Mouse (Mus musculus) MEL (cell line): ENCODE measurements around the gene Eid3. TPM values are rescaled to one million over a fixed set of nuclear protein-coding genes. Genes with fewer than 3 reads are reported as not detected.
A peak's percentile ranks its signal among the peaks of the same experiment; 100 is the strongest.

Source experiments
- DNase-seq: peaks from one replicate; pipeline ENCODE4 v3.0.0; 2011; ENCODE audit warnings: low read depth, low spot score
- H3K27ac ChIP-seq: 2 replicates; pipeline ENCODE4 v1.5.1; 2012; ENCODE audit warnings: low read depth, mild to moderate bottlenecking, control low read depth, low read length, moderate library complexity; ENCODE audit not compliant: control insufficient read depth
- H3K27me3 ChIP-seq, 2 experiments: fragments of 150-350 bp in 1 of 2; sonication (generic) in 1 of 2; 2 replicates each; pipeline ENCODE4 v1.6.1; 2012; ENCODE audit warnings: low read length in 2 of 2, mild to moderate bottlenecking in 2 of 2, improper control_type of control experiment in 1 of 2, moderate library complexity in 1 of 2; ENCODE audit not compliant: insufficient read depth in 2 of 2, control insufficient read depth in 1 of 2
- H3K36me3 ChIP-seq, 2 experiments: 2 replicates each; pipeline ENCODE4 v1.6.1; 2012 to 2014; ENCODE audit warnings: low read length in 2 of 2, improper control_type of control experiment in 1 of 2, inconsistent platforms in 1 of 2, mild to moderate bottlenecking in 1 of 2; ENCODE audit not compliant: insufficient read depth in 2 of 2, control insufficient read depth in 1 of 2
- H3K4me1 ChIP-seq, 2 experiments: fragments of 150-350 bp in 1 of 2; sonication (generic) in 1 of 2; 2 replicates each; pipeline ENCODE4 v1.6.1; 2012; ENCODE audit warnings: low read length in 2 of 2, improper control_type of control experiment in 1 of 2, mild to moderate bottlenecking in 1 of 2; ENCODE audit not compliant: insufficient read depth in 2 of 2, control insufficient read depth in 1 of 2
- H3K4me3 ChIP-seq, 2 experiments: fragments of 150-350 bp in 1 of 2; sonication (generic) in 1 of 2; 2 replicates each; pipeline ENCODE4 v1.5.1; 2012; ENCODE audit warnings: low read depth in 2 of 2, low read length in 2 of 2, mild to moderate bottlenecking in 2 of 2, moderate library complexity in 2 of 2, control low read depth in 1 of 2, improper control_type of control experiment in 1 of 2; ENCODE audit not compliant: control insufficient read depth in 1 of 2, insufficient read depth in 1 of 2
- H3K79me2 ChIP-seq: 2 replicates; pipeline ENCODE4 v1.6.1; 2012; ENCODE audit warnings: mild to moderate bottlenecking, low read length, moderate library complexity; ENCODE audit not compliant: control insufficient read depth, poor library complexity, insufficient read depth
- H3K9ac ChIP-seq: 2 replicates; pipeline ENCODE4 v1.6.1; 2012; ENCODE audit warnings: low read depth, mild to moderate bottlenecking, control low read depth, low read length, moderate library complexity; ENCODE audit not compliant: control insufficient read depth, poor library complexity, severe bottlenecking
- H3K9me3 ChIP-seq: fragments of 150-350 bp; sonication (generic); replicated peaks from 2 replicates; pipeline ENCODE4 v1.6.1; 2012; ENCODE audit warnings: mild to moderate bottlenecking, low read length, improper control_type of control experiment, moderate library complexity; ENCODE audit not compliant: insufficient read depth
- BHLHE40 ChIP-seq: IDR thresholded peaks from 2 replicates; pipeline ENCODE4 v1.6.1; 2012; ENCODE audit warnings: low read depth, mild to moderate bottlenecking, inconsistent platforms, low read length, improper control_type of control experiment, borderline replicate concordance
- JUND ChIP-seq: IDR thresholded peaks from 2 replicates; pipeline ENCODE4 v1.6.1; 2011; ENCODE audit warnings: low read depth, mild to moderate bottlenecking, improper control_type of control experiment, low read length
- MEF2A ChIP-seq: IDR thresholded peaks from 2 replicates; pipeline ENCODE4 v1.6.1; 2014; ENCODE audit warnings: low read depth, mild to moderate bottlenecking, inconsistent platforms, low read length, improper control_type of control experiment; ENCODE audit not compliant: poor library complexity, insufficient replicate concordance, severe bottlenecking; ENCODE audit errors: extremely low read depth
- NRF1 ChIP-seq: IDR thresholded peaks from 2 replicates; pipeline ENCODE4 v1.6.1; 2014; ENCODE audit warnings: low read depth, mild to moderate bottlenecking, inconsistent platforms, low read length, improper control_type of control experiment, moderate library complexity; ENCODE audit not compliant: poor library complexity, insufficient read depth, severe bottlenecking
- POLR2A ChIP-seq, 2 experiments: IDR thresholded peaks; 2 replicates each; pipeline ENCODE4 v1.6.1; 2011 to 2012; ENCODE audit warnings: low read length in 2 of 2, mild to moderate bottlenecking in 2 of 2, control low read depth in 1 of 2, improper control_type of control experiment in 1 of 2, low read depth in 1 of 2, moderate library complexity in 1 of 2; ENCODE audit not compliant: control insufficient read depth in 1 of 2, insufficient read depth in 1 of 2, poor library complexity in 1 of 2
- SMC3 ChIP-seq: IDR thresholded peaks from 2 replicates; pipeline ENCODE4 v1.6.1; 2011; ENCODE audit warnings: low read depth, low read length, improper control_type of control experiment
- TAL1 ChIP-seq: IDR thresholded peaks from 2 replicates; pipeline ENCODE4 v1.6.1; 2012; ENCODE audit warnings: mild to moderate bottlenecking, inconsistent platforms, low read length, moderate library complexity, mixed read lengths
- USF1 ChIP-seq: IDR thresholded peaks from 2 replicates; pipeline ENCODE4 v1.6.1; 2014; ENCODE audit warnings: low read depth, mild to moderate bottlenecking, inconsistent platforms, low read length, improper control_type of control experiment, moderate library complexity
- ZMIZ1 ChIP-seq: IDR thresholded peaks from 2 replicates; pipeline ENCODE4 v1.6.1; 2012; ENCODE audit warnings: low read depth, mild to moderate bottlenecking, inconsistent platforms, low read length, improper control_type of control experiment, moderate library complexity
- ZNF384 ChIP-seq: IDR thresholded peaks from 2 replicates; pipeline ENCODE4 v1.6.1; 2012; ENCODE audit warnings: low read depth, mild to moderate bottlenecking, inconsistent platforms, low read length, improper control_type of control experiment
- polyA plus RNA-seq, 2 experiments: library from polyadenylated mRNA; stranded (reverse) in 1 of 2; unstranded in 1 of 2; fragments of >175 nt in 1 of 2; fragments of >200 nt in 1 of 2; gene quantifications; 2 replicates each; pipeline versions ENCODE4 v1.2.1 to v1.2.4; 2012; ENCODE audit warnings: low replicate concordance in 2 of 2, low read depth in 1 of 2; ENCODE audit not compliant: insufficient read length in 2 of 2, insufficient read depth in 1 of 2, missing spikeins in 1 of 2
- total RNA-seq: library from RNA; depleted of rRNA; stranded (reverse); fragments of 300-350 nt; gene quantifications from 2 replicates; pipeline ENCODE4 v1.2.3, GENCODE M21; 2012

The Eid3 gene
- total and polyA plus RNA-seq, 3 experiments, result 1.2 to 1.3 TPM; not detected in 1

DNA sequence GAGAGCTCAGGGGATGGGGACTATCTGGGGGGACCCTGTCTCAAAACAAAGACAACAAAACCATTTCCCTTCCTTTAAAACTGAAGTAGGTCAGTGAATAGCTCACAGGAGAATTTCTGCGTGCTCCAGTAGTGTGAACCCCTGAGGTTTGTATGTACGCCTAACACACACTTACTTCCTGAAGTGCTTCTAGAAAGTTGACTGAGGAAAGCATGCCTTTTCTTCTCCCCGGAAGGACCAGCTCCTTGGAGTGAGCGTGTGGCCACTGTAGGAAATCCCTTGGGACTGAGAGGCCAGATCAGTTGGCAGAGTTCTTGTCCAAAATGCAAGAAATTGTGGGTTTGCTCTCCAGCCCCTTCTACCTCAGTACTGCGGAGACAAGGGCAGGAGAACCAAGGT lies 16.1 kb upstream of the Eid3 start:
- no peak overlapping the region for H3K27ac ChIP-seq
- H3K4me3 ChIP-seq, result no peak overlapping the region
- TF ChIP-seq ZMIZ1, result no peak
- TF ChIP-seq TAL1, result no peak
- no peak for TF ChIP-seq JUND
- no peak for TF ChIP-seq NRF1
- TF ChIP-seq SMC3, result no peak
- no peak for TF ChIP-seq BHLHE40
- no peak for TF ChIP-seq POLR2A (IDR thresholded peaks at IDR 0.05; ENCODE audit: control insufficient read depth in 1 of 2, insufficient read depth in 1 of 2, low read depth in 1 of 2, low read length in 2 of 2, poor library complexity in 1 of 2)
- no peak for TF ChIP-seq USF1
- no peak for DNase-seq
- no peak overlapping the region for H3K9ac ChIP-seq
- no peaks in the 10 kb centered on the region for H3K27me3 ChIP-seq
- no peaks in the 10 kb centered on the region for H3K36me3 ChIP-seq
- no peaks in the 10 kb centered on the region for H3K4me1 ChIP-seq
- H3K9me3 ChIP-seq, result no peaks in the 10 kb centered on the region
- no peaks in the 10 kb centered on the region for H3K79me2 ChIP-seq

DNA sequence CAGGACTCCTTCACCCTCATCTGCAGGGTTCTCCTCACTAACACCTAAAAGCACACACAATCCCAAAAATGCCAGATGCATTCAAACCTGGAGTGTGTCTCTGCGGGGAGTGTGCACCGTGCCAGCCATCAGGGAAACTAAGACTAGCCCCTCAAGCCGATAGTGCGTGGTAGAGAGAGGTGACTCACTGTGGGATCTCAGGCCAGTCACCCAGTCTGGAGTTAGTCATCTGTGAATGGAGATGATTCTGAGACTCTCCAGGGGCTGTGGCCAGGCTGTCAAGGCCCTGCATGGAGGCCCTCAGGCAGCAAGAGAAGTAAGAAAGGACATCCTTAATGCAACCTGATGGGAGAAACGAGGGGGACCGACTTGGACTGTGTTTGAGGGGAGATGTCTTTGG lies 14.7 kb upstream of the Eid3 start:
- TF ChIP-seq MEF2A (no peak), ZNF384 (no peak)
- no peak overlapping the region for H3K9ac ChIP-seq
- no peaks in the 10 kb centered on the region for H3K27me3 ChIP-seq
- no peaks in the 10 kb centered on the region for H3K79me2 ChIP-seq
- no peak overlapping the region for H3K4me3 ChIP-seq
- no peak for DNase-seq
- no peaks in the 10 kb centered on the region for H3K9me3 ChIP-seq
- no peaks in the 10 kb centered on the region for H3K36me3 ChIP-seq
- no peaks in the 10 kb centered on the region for H3K4me1 ChIP-seq
- H3K27ac ChIP-seq, result no peak overlapping the region

DNA sequence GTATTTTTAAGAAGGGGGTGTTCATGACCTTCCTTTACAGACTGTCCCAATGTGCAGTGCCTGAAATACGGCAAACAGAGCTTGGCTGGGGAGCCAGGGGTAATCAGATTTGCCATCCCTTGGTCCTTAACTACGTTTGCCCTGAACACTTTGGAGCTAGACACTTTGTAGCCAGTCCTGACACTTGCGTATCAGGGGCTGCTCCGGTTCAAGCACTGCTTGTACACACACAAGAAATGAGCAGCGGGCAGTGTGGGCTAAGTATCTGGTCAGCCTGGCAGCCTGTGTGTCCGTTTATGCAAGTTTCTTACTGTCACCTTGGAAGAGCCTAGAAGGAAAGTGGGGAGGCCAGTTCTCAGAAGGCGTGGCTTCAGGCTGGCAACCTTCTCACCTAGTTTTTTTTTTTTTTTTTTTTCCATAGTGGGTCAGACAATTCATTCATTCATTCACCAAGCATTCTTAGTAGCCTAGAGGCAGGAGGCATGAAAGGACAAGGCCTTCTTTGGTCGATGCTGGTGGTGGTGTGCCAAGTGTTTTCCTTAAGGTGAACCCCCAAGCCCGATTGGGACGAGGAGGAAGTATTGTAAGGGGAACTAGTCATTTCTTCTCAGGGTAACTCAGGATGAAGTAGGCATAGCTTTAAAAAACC lies 8.3 kb upstream of the Eid3 start:
- DNase-seq, result no peak
- H3K9me3 ChIP-seq, result no peaks in the 10 kb centered on the region
- H3K27me3 ChIP-seq, result no peaks in the 10 kb centered on the region
- peaks cover 0 to 25% of the 10 kb centered on the region in 2 experiments; a peak in 3 of 4 replicates for H3K36me3 ChIP-seq
- peak overlapping the region; percentile 64 to 99 for H3K4me3 ChIP-seq
- H3K79me2 ChIP-seq, result peaks cover 34% of the 10 kb centered on the region
- peak overlapping the region; percentile 77 for H3K27ac ChIP-seq
- TF ChIP-seq USF1, result no peak
- peak; percentile 55 for TF ChIP-seq ZNF384
- peaks cover 2 to 24% of the 10 kb centered on the region in 2 experiments; a peak in 3 of 4 replicates for H3K4me1 ChIP-seq
- H3K9ac ChIP-seq, result peak overlapping the region; percentile 83
